Mouse (Mus musculus): Measurements from ENCODE around the gene Cmip. TPM values are rescaled to one million over a fixed set of nuclear protein-coding genes. Genes with fewer than 3 reads are reported as not detected.

Cmip gene
- polyA plus RNA-seq, 1 experiment from 2014 or later: 9.8 TPM

GRCm38 (mm10) chr8:117321232-117321631, 64.4 kb downstream of the Cmip start:
- 0 out of 2 replicates have a peak, but pooled peaks cover 22% of the 10 kb centered on the region for H3K36me3 ChIP-seq (replicated peaks)
- no peak for DNase-seq (ENCODE audit: low spot score)
- H3K9me3 ChIP-seq: no peaks in the 10 kb centered on the region
- H3K27me3 ChIP-seq (replicated peaks; ENCODE audit: low read depth, poor library complexity, severe bottlenecking): no peaks in the 10 kb centered on the region
- H3K4me3 ChIP-seq: no peak overlapping the region
- H3K27ac ChIP-seq (replicated peaks): no peak overlapping the region
- H3K4me1 ChIP-seq: peaks cover 55% of the 10 kb centered on the region
- WGBS: 75% methylated on average over 15 of the region's 15 CpGs

- peak; percentile 46 for DNase-seq (ENCODE audit: low spot score)
- Histone ChIP-seq H3K9me3 (no peaks in the 10 kb centered on the region), H3K36me3 (replicated peaks) (0 out of 2 replicates have a peak, but pooled peaks cover 22% of the 10 kb centered on the region), H3K4me1 (peaks cover 57% of the 10 kb centered on the region), H3K4me3 (no peak overlapping the region), H3K27me3 (replicated peaks; ENCODE audit: low read depth, poor library complexity, severe bottlenecking) (no peaks in the 10 kb centered on the region), H3K27ac (replicated peaks) (0 out of 2 replicates have a peak overlapping the region, but pooled peaks have one; percentile 41)
- 61% methylated on average over 6 of the region's 6 CpGs for WGBS
These were observed 65.2 kb downstream of the Cmip start for GRCm38 (mm10) chr8:117322021-117322420.

GRCm38 (mm10) chr8:117322715-117323310, 65.9 kb downstream of the Cmip start:
- WGBS: 61% methylated on average over 8 of the region's 8 CpGs
- Histone ChIP-seq H3K4me3 (no peak overlapping the region), H3K4me1 (peaks cover 65% of the 10 kb centered on the region), H3K27ac (replicated peaks) (peak overlapping the region; percentile 41), H3K27me3 (replicated peaks; ENCODE audit: low read depth, poor library complexity, severe bottlenecking) (no peaks in the 10 kb centered on the region), H3K9me3 (no peaks in the 10 kb centered on the region), H3K36me3 (replicated peaks) (0 out of 2 replicates have a peak, but pooled peaks cover 22% of the 10 kb centered on the region)
- DNase-seq (ENCODE audit: low spot score): no peak

GRCm38 (mm10) chr8:117324821-117325220, 68.0 kb downstream of the Cmip start:
- Histone ChIP-seq H3K27me3 (replicated peaks; ENCODE audit: low read depth, poor library complexity, severe bottlenecking) (no peaks in the 10 kb centered on the region), H3K27ac (replicated peaks) (no peak overlapping the region), H3K4me3 (no peak overlapping the region), H3K4me1 (peaks cover 68% of the 10 kb centered on the region), H3K9me3 (no peaks in the 10 kb centered on the region), H3K36me3 (replicated peaks) (0 out of 2 replicates have a peak, but pooled peaks cover 17% of the 10 kb centered on the region)
- WGBS: 90% methylated on average over 9 of the region's 9 CpGs
- DNase-seq (ENCODE audit: low spot score): no peak

- Histone ChIP-seq H3K9me3 (no peaks in the 10 kb centered on the region), H3K4me1 (peaks cover 52% of the 10 kb centered on the region), H3K27ac (replicated peaks) (no peak overlapping the region), H3K27me3 (replicated peaks; ENCODE audit: low read depth, poor library complexity, severe bottlenecking) (no peaks in the 10 kb centered on the region), H3K36me3 (replicated peaks) (0 out of 2 replicates have a peak, but pooled peaks cover 15% of the 10 kb centered on the region), H3K4me3 (no peak overlapping the region)
- DNase-seq (ENCODE audit: low spot score): no peak
- WGBS: 88% methylated on average over 5 of the region's 5 CpGs
These were observed 69.9 kb downstream of the Cmip start for GRCm38 (mm10) chr8:117326735-117327134.

GRCm38 (mm10) chr8:117327385-117327837, 70.5 kb downstream of the Cmip start:
- WGBS: 40% methylated on average over 7 of the region's 7 CpGs
- H3K4me3 ChIP-seq: no peak overlapping the region
- H3K36me3 ChIP-seq (replicated peaks): peaks cover 17% of the 10 kb centered on the region; the same call in 1 of the 2 replicates
- peak; percentile 53 for DNase-seq (ENCODE audit: low spot score)
- peak overlapping the region; percentile 75 for H3K27ac ChIP-seq (replicated peaks)
- no peaks in the 10 kb centered on the region for H3K9me3 ChIP-seq
- H3K27me3 ChIP-seq (replicated peaks; ENCODE audit: low read depth, poor library complexity, severe bottlenecking): no peaks in the 10 kb centered on the region
- H3K4me1 ChIP-seq: peaks cover 52% of the 10 kb centered on the region

- 85% methylated on average over 9 of the region's 9 CpGs for WGBS
- Histone ChIP-seq H3K36me3 (replicated peaks) (peaks cover 20% of the 10 kb centered on the region; the same call in 1 of the 2 replicates), H3K9me3 (no peaks in the 10 kb centered on the region), H3K27ac (replicated peaks) (peak overlapping the region; percentile 44; the same call in 1 of the 2 replicates), H3K4me3 (no peak overlapping the region), H3K4me1 (peaks cover 55% of the 10 kb centered on the region), H3K27me3 (replicated peaks; ENCODE audit: low read depth, poor library complexity, severe bottlenecking) (no peaks in the 10 kb centered on the region)
- no peak for DNase-seq (ENCODE audit: low spot score)
These were observed 71.9 kb downstream of the Cmip start for GRCm38 (mm10) chr8:117328758-117329157.

GRCm38 (mm10) chr8:117329167-117329566, 72.3 kb downstream of the Cmip start:
- peaks cover 16% of the 10 kb centered on the region; the same call in 1 of the 2 replicates for H3K36me3 ChIP-seq (replicated peaks)
- no peak for DNase-seq (ENCODE audit: low spot score)
- H3K9me3 ChIP-seq: no peaks in the 10 kb centered on the region
- no peak overlapping the region for H3K4me3 ChIP-seq
- 82% methylated on average over 9 of the region's 9 CpGs for WGBS
- H3K27me3 ChIP-seq (replicated peaks; ENCODE audit: low read depth, poor library complexity, severe bottlenecking): no peaks in the 10 kb centered on the region
- peak overlapping the region; percentile 44; the same call in 1 of the 2 replicates for H3K27ac ChIP-seq (replicated peaks)
- peaks cover 60% of the 10 kb centered on the region for H3K4me1 ChIP-seq

- 56% methylated on average over 2 of the region's 2 CpGs for WGBS
- no peaks in the 10 kb centered on the region for H3K27me3 ChIP-seq (replicated peaks; ENCODE audit: low read depth, poor library complexity, severe bottlenecking)
- H3K4me1 ChIP-seq: peaks cover 67% of the 10 kb centered on the region
These were observed 73.0 kb downstream of the Cmip start for GRCm38 (mm10) chr8:117329903-117330302.

GRCm38 (mm10) chr8:117332229-117333010, 75.6 kb downstream of the Cmip start:
- 91% methylated on average over 27 of the region's 27 CpGs for WGBS
- peaks cover 5% of the 10 kb centered on the region; the same call in 1 of the 2 replicates for H3K36me3 ChIP-seq (replicated peaks)
- peaks cover 75% of the 10 kb centered on the region for H3K4me1 ChIP-seq
- H3K4me3 ChIP-seq: no peak overlapping the region
- H3K9me3 ChIP-seq: no peaks in the 10 kb centered on the region
- no peak overlapping the region for H3K27ac ChIP-seq (replicated peaks)
- H3K27me3 ChIP-seq (replicated peaks; ENCODE audit: low read depth, poor library complexity, severe bottlenecking): no peaks in the 10 kb centered on the region
- no peak for DNase-seq (ENCODE audit: low spot score)

More at GRCm38 (mm10) chr8:117329903-117330302, 73.0 kb downstream of the Cmip start:
- peaks cover 10% of the 10 kb centered on the region; the same call in 1 of the 2 replicates for H3K36me3 ChIP-seq (replicated peaks)
- no peaks in the 10 kb centered on the region for H3K9me3 ChIP-seq
- H3K4me3 ChIP-seq: no peak overlapping the region
- H3K27ac ChIP-seq (replicated peaks): no peak overlapping the region
- no peak for DNase-seq (ENCODE audit: low spot score)

GRCm38 (mm10) chr8:117333619-117334018, 76.8 kb downstream of the Cmip start:
- Histone ChIP-seq H3K4me1 (peaks cover 76% of the 10 kb centered on the region), H3K9me3 (no peaks in the 10 kb centered on the region), H3K4me3 (no peak overlapping the region), H3K27me3 (replicated peaks; ENCODE audit: low read depth, poor library complexity, severe bottlenecking) (no peaks in the 10 kb centered on the region), H3K27ac (replicated peaks) (peak overlapping the region; percentile 80), H3K36me3 (replicated peaks) (peaks cover 5% of the 10 kb centered on the region; the same call in 1 of the 2 replicates)
- DNase-seq (ENCODE audit: low spot score): peak; percentile 39
- 39% methylated on average over 6 of the region's 6 CpGs for WGBS

GRCm38 (mm10) chr8:117334058-117334747, 77.3 kb downstream of the Cmip start:
- Histone ChIP-seq H3K27me3 (replicated peaks; ENCODE audit: low read depth, poor library complexity, severe bottlenecking) (no peaks in the 10 kb centered on the region), H3K36me3 (replicated peaks) (peaks cover 5% of the 10 kb centered on the region; the same call in 1 of the 2 replicates), H3K27ac (replicated peaks) (peak overlapping the region; percentile 80), H3K9me3 (no peaks in the 10 kb centered on the region), H3K4me3 (peak overlapping the region; percentile 16; the same call in 1 of the 2 replicates), H3K4me1 (peaks cover 78% of the 10 kb centered on the region)
- no peak for DNase-seq (ENCODE audit: low spot score)
- 47% methylated on average over 10 of the region's 10 CpGs for WGBS

All from embryonic facial prominence, embryonic 10.5 days (tissue).